Mouse (Mus musculus) cerebellum, postnatal 25 days (tissue): ENCODE data around the gene Arl11.

ENCODE experiments used
- DNase-seq, 2 experiments: peaks; one replicate each; pipeline ENCODE4 v3.0.0; 2021; ENCODE audit warnings: mixed read lengths in 2 of 2

The Arl11 gene

DNA sequence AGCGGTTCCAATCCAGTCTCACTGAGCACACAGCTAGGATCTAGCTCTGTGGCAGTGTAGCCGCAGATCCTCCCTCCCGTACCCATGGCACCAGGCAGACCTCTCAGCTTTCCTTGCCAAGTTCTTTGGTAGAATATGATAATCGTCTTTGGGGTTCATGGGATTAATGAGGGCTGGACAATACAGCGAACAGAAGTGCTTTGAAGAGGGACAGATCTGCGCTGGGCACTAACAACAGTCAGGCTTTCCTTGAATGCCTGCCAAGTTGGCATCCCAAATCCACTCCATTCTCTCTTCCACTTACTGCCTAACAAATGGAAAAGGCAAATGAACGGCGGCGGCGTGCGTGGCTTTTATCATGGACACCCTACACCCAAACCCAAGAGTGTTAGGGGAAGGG, 21.0 kb downstream of the Arl11 start:
- peak; percentile 61 to 68 for DNase-seq

DNA sequence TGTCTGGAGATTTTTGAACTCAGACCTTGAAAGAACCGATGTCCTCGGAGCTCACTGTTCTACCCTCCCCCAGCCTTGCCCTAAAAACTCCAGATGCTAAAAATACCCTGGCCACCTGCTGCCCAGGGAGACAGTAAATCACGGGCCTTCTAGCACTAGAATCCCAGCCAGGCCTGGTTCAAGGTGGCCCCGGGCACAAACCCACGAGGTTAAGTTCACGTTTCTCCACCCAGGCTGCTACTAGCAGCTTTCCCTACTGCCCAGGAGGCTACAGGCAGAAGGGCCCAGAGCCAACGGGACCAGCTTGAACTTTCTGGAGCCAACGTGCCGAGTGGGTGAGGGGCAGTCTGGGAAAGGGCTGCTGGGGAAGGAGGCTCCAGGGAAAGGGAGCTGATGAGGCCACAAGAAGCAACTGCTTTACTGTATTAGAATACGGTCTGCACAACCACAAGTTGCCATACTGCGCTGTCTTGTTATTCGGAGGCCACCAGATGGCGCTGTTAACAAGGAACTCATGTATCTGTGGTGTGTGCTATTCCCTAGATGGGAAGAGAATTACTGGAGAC, 21.5 kb downstream of the Arl11 start:
- peak; percentile 86 to 92 for DNase-seq

- DNase-seq = no peak
Observed at GRCm38 (mm10) chr14:61339381-61339780, 29.8 kb downstream of the Arl11 start.

DNA sequence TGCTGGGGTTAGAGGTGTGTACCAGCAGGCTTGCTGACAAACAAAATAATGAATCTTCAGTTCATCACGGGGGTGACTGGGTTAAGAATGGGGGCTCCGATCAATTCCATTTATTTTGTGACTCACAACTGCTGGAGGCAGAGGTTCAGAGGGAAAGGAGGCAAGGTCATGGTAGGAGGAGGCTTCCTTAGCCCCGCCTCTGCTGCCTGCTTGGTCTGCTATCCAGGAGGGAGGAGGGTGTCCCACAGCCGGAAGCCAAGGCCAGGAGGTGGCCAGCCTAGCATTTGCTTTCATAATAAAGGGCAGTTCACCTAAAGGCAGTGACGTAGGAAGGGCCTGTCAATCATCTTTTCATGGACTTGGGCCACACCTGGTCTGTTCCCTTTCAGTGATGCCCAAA, 35.0 kb downstream of the Arl11 start:
- DNase-seq = no peak

- peak; percentile 49 to 72 for DNase-seq
Observed at GRCm38 (mm10) chr14:61346827-61347698, 37.5 kb downstream of the Arl11 start.

DNA sequence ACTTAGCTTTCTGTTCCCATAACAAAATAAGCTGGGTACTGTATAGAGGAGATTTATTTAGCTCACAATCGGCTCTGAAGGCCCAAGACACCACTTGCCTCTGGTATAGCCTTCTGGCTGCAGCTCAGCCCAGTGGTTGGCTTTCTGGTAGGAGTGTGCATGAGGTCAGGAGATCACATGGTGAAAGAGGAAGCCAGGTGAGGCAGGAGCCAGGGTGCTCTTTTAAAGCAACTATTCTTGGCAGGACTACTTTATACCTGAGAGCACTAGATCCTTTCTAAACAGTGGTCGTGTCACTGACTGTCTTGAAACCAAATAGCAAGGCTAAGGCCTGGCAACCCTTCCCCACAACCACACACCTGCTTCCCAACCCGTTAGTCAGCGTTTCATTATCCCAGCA, 40.3 kb downstream of the Arl11 start:
- no peak for DNase-seq

GRCm38 (mm10) chr14:61350808-61351207, 41.3 kb downstream of the Arl11 start:
- no peak for DNase-seq

- DNase-seq = no peak
Observed at GRCm38 (mm10) chr14:61354251-61355235, 45.0 kb downstream of the Arl11 start.

DNA sequence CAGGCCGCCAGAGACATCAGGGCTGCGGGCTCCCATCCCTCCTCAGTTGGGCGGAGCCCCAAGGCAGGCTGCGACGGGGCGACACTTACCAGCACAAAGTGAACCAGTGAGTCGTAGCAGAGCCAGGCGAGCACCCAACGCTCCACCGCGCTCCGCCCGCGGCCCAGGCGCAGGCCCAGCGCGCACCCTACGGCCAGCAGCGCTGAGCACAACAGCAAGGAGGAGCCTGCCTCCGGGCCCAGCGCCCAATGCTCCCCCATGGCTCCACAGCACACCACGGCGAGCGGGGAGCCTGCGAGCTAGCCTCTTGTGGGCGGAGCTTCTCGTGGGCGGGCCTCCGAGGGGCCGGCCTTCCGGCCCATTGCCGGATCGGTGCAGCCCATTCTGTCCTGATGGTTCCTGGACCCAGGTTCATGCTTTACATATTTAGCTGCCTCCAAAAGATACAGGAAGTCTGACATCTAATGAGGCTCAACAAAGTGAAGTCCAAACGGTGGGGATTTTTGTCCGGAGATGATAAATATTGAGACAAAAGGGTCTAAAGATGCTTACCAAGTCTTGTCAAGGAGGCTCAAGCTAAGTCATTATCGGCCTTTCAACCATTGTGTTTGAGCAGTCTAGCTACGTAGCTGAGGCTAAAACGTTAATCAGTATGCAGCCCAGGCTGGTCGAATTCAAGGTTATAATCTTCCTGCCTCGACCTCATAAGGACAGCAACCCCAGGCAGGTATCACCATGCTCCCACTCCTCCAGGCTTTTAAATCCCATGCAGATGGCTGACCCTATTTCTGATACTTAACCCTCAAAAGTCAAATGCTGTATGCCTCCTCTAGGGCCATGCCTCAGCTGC, 50.8 kb downstream of the Arl11 start, which contains the start of gene Ebpl:
Gene Ebpl (minus strand): TSS at position 309 of the 850 bp plus-strand sequence.
- DNase-seq = peak; percentile 93 to 94

- no peak for DNase-seq
Observed at GRCm38 (mm10) chr14:61360981-61361511, 51.5 kb downstream of the Arl11 start.
